Mouse (Mus musculus) ES-Bruce4 (cell line): ENCODE results near the gene Atp6v1g3.

Source experiments
- CTCF ChIP-seq: IDR thresholded peaks from one replicate; pipeline ENCODE4 v1.8.1; 2011; ENCODE audit warnings: low read depth, low read length
- EP300 ChIP-seq: IDR thresholded peaks from 2 replicates; pipeline ENCODE4 v1.6.1; 2011; ENCODE audit warnings: low read depth, low read length; ENCODE audit not compliant: insufficient read depth
- POLR2A ChIP-seq: IDR thresholded peaks from one replicate; pipeline ENCODE4 v1.8.1; 2011; ENCODE audit warnings: low read length; ENCODE audit not compliant: insufficient read depth

GRCm38 (mm10) chr1:138282413-138283141 is 9.0 kb downstream of the Atp6v1g3 start:
- TF ChIP-seq CTCF (no peak), EP300 (no peak), POLR2A (no peak)
